Mouse (Mus musculus) regulatory T cell (primary cell): ENCODE measurements at regions not wholly inside any gene's neighbourhood (a gene's known extent, or its start where the extent isn't known, plus 50 kb on each side); places are given as distances from the start of the nearest gene placed in this dataset.
"Not testable (repeated sequence)": the region's sequence is repeated elsewhere in the genome, so short reads cannot be mapped to it uniquely, and the experiment has no call there.

Experiments
- in situ Hi-C: fragments of 300-600 bp; cut with MboI, MseI; formaldehyde crosslinking; loops from one replicate; pipeline ENCODE4 v1.15.1; 2025; ENCODE audit warnings: high pct_unique_total_duplicates

DNA sequence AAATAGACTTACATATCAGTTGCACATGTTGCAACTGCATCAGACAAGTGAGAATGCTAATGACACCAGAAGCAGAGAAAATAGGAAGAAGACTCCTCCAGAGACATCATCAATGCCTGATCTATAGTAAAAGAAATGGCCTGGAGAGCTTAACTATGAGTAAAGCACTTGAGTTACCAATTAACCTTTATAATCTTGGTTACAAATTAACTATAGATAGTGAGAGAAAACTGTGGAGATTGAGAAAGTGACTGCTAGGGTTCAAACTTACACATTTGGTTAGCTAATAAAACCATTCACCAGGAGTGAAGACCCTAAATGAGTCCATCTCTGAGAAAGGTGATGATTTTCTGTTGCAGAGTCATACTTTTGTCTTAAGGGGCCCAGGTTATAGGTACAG is 307.4 kb downstream of the Phex start:
- in situ Hi-C loops, result no loop called here

DNA sequence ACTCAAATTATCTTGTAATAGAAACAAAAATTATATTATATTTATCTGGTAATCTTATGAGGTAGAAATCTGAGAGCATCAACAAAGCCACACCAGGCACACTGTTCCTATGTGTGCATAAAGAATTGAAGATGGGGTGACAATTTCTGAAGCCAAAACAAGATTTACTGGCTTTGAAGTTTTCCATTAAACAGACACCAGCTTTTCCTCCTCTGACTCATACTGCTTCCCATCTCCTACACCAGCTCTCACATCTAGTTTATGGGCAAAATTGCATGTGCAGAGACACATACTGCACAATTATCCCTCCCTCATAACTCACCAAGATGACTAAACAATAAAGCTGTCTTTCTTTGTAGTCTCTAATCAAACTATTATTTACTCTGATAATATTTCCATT is 335.1 kb downstream of the Phex start:
- in situ Hi-C loops, result no loop called here

DNA sequence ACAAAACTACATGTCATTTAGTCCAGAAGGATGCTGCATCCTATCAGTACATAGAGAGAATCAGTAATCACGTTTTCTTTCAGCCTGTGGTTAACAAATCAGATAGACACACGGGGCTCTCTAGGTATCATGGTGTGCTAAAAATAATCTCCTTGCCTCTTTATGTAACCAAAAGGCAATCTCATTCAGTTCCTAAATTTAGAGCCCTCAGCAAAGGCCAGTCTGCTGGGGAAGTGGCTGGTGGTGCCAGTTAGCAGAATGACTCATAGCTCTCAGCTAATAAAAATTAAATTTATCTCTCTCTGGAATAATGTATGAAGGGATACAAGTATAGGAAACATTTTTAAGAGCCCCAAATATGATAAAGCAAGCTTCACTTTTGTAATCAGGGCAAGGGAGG is 335.5 kb downstream of the Phex start:
- in situ Hi-C loops, result no loop called here

DNA sequence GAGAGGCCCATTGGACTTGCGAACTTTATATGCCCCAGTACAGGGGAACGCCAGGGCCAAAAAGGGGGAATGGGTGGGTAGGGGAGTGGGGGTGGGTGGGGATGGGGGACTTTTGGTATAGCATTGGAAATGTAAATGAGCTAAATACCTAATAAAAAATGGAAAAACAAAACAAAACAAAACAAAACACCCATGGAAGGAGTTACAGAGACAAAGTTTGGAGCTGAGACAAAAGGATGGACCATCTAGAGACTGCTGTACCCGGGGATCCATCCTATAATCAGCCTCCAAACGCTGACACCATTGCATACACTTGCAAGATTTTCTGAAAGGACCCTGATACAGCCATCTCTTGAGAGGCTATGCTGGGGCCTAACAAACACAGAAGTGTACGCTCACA is 337.1 kb downstream of the Phex start:
- in situ Hi-C loops, result not testable (repeated sequence)

DNA sequence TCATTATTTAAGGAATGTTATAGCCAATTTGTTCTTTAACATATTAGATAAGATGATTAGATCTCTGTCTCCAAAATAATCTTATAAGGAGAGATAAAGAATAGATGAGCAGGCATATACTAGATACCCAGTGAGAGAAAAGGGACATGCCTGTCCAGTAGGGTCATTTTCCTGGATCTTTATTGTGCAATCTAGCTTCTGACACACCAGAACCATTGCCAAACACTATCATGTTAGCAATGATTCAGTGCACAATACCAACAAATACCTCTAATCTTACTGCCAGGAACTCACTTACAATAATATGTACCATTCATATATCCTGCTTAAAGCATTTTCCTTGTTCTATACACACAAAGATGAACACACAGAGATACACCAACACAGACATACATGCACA is 338.9 kb downstream of the Phex start:
- in situ Hi-C loops, result no loop called here

DNA sequence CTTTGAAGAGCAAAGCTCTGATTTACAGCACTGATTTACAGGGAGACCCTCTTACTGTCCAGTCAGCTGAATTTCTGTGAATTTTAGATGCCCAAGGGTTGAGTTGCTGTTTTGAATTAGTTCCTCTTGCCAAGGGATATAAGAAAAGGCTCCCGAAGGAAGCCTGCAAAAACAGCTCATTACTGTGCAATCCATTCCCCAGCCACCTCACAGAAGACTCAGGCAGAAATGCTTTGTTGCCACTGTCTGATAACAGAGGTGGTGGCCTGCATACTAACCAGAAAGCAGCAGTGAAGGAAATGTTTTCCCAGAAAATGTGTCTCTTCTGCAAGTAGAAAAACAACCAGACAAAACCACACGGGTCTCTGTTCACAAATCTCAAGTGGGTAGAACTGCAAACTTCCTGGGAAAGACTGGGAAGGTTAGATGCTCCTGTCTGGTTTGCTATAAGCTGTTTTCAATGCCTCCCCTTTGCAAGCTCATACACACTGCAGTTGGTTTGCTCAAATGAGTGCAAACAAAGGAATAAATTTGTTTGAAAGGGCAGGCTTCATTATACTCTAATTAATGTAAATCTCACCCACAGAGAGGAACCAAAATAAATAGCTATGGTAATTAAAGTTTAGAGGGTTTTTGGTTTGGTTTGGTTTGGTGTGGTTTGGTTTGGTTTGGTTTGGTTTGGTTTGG is 363.3 kb downstream of the Phex start:
- in situ Hi-C loops, result no loop called here

DNA sequence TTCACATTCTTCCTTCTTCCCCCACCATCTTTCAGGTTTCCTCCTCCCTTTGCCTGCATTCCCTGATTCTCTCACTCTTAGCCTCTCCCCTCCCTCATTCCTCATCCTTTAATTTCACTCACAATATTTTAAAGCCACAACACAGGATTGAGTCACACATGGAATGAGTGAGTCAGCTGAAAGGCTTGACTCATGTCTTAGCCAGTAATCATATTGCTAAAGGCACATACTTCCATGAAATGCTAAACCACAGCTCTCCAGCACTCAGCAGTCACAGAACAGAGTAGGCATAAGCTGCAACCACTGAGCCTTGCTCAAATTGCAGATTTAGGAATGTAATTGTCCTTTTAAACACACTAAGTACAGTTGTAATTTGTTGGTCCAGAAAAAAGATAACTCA is 386.2 kb downstream of the Phex start:
- in situ Hi-C loops, result loop anchor here (10.0 kb wide), 1 partner anchor 1664 kb away; no protein-coding TSS in a partner anchor

DNA sequence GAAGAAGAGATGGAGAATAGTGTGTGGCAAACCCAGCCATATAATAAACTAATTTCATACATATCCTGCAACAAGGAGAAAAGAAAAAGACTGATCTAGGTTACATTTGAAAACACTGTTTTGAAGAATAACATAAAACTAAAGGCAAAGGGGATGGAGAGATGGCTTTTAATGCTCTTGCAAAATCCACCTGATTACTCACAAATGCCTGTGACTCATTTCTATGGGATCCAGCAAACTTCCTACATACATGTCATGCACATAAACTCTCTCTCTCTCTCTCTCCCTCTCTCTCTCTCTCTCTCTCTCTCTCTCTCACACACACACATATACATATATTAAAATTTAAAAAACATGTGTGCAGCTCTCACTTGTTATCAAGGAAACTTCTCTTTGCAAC is 390.8 kb downstream of the Phex start:
- in situ Hi-C loops, result loop anchor here (10.0 kb wide), 1 partner anchor 1660 kb away; no protein-coding TSS in a partner anchor

DNA sequence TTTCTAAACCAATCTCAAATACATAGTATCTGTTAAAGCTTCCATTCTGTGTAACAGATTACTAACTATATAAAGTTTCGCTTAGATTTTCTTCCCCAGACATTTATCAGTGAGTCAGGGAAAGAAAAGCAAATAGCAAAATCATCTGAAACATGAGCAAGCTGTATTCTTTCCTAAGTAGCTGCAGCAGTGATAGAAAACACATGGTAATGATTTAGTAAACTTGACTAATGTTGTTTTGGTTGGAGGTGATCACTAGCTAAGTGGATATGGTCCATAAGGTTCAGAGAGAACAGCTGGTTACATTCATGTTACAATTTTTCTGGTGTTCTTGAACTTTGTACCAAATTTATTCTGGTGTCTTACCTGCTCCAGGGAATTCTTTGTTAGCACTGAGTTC is 393.3 kb downstream of the Phex start:
- in situ Hi-C loops, result loop anchor here (10.0 kb wide), 1 partner anchor 1657 kb away; no protein-coding TSS in a partner anchor

DNA sequence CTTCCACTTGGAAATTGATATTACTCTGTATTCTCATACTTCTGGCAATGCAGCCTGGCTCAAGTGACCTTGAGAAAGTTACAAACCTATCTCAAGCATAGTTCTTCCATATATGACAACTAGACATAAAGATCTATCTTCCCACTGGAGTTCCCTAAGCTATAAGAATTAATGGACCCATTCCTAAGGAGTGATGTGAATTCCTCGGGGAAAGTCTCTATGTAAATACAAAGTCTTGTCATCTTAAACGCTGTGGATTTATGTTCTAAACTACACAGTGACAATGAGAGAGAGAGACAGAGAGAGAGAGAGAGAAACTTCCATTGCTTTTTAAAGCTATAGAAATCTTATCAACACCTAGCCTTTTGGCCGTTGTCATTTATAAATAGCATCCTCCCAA is 394.8 kb downstream of the Phex start:
- in situ Hi-C loops, result loop anchor here (10.0 kb wide), 1 partner anchor 1656 kb away; no protein-coding TSS in a partner anchor

DNA sequence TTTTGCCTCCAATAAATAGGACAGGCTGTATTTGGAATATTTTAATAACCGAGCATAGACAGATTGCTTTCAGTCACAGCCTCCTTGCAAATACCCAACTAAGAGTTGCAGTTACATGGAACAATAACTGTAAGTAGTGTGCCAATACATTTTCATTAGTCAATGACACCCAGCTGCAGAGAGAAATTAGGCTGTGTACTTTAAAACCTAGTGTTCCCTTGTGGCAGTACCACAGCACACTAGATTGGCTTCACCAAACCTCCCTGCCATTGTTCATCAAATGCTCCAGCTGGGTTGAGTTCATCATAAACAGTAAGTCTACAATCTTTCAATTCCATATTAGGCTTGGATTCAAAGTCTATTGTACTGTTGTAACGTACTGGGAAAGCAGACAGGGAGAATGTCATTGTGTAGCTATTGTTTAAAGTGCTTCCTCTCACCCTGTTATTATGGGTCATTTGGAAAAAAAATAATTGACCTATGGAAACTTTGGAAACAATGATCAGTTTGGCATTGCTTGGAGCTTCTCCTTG is 425.1 kb downstream of the Phex start:
- in situ Hi-C loops, result no loop called here

DNA sequence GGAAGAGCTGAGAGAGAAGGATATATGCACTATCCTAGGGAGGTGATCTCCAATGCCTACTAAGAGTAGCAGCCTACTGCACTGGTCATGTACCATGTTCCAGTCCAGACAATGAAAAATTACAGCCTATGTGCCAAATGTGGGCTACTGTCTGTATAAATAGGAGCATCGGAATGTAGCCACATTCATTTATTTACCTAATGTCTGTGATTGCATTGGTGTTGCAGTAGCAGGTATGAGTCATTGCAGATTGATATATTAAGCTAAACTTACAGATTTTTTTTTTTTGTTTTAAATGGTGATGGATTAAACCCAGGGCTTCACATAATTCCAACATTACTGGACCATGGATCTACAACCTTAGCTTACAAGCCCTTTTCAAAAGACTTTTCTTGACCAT is 468.0 kb downstream of the Phex start:
- in situ Hi-C loops, result no loop called here

DNA sequence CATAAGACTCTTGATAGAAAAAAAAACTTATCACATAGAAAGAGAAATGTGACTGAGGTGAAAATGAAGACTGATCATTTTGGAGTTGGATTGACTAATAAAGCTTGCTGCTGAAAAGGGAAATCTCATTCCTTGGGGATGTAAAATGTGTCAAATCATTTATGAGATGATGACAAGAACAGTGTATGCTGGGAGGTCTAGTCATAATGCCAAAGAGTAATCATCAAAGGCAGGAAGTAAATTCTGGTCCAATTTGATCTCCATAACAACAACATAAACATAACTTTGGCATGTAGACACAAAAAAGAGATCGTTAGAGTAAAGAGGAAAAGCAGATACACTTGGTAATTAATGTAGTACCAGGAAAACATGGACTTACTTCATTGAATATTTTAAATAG is 470.9 kb downstream of the Phex start:
- in situ Hi-C loops, result no loop called here

DNA sequence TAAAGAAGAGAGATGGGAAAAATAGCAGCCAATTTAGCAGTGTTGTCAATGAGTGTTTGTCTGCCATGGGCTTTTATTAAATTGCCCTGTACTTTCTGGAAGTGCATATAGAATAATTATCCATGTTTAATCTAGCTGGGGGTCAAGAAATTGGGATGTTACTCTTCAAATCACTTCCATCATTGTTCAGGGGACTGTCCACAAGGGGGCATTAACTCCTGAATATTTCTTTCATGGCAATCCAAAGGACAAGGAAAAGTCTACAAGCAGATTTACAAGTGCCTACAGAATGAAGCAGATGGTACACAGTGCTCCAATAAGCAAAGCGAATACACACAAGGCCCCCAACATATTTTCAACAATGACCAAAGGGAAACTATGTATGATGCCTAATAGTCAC is 501.7 kb downstream of the Phex start:
- in situ Hi-C loops, result loop anchor here (10.0 kb wide), 1 partner anchor 1331 kb away; no protein-coding TSS in a partner anchor
